Mouse (Mus musculus) frontal cortex, adult (tissue): ENCODE results near the gene Chd4.
"Not testable (repeated sequence)": the region's sequence is repeated elsewhere in the genome, so short reads cannot be mapped to it uniquely, and the experiment has no call there.

Source experiments
- ATAC-seq: cut with Nextera tagmentation; 2 replicates; pipeline ENCODE4 v1.9.2; 2017; ENCODE audit warnings: mild to moderate bottlenecking, moderate library complexity, mixed read lengths; ENCODE audit not compliant: low TSS enrichment

Chd4 gene

DNA sequence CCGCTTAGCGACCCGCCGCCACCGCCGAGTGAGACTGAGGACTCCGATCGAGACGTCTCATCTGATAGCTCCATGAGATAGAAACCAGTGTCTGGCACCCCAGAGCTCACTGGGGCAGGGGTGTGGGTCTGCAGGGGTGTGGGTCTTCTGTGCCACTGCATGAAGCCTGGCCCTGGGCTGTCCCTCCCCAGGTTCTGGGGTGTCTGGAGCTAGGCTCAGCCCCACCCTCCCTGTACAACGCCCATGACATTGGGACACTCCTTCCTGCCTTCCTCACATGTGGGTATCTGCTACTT lies 64.7 kb downstream of the Chd4 start:
- ATAC-seq: no peak

- peak; percentile 21; the same call in 1 of the 2 replicates for ATAC-seq
Observed at GRCm38 (mm10) chr6:125160854-125161760, 65.3 kb downstream of the Chd4 start.

- not testable (repeated sequence) for ATAC-seq
Observed at GRCm38 (mm10) chr6:125161971-125162370, 66.2 kb downstream of the Chd4 start.

- not testable (repeated sequence) for ATAC-seq
Observed at GRCm38 (mm10) chr6:125162615-125163305, 67.0 kb downstream of the Chd4 start.

- ATAC-seq: no peak
Observed at GRCm38 (mm10) chr6:125163801-125164657, 68.2 kb downstream of the Chd4 start.

DNA sequence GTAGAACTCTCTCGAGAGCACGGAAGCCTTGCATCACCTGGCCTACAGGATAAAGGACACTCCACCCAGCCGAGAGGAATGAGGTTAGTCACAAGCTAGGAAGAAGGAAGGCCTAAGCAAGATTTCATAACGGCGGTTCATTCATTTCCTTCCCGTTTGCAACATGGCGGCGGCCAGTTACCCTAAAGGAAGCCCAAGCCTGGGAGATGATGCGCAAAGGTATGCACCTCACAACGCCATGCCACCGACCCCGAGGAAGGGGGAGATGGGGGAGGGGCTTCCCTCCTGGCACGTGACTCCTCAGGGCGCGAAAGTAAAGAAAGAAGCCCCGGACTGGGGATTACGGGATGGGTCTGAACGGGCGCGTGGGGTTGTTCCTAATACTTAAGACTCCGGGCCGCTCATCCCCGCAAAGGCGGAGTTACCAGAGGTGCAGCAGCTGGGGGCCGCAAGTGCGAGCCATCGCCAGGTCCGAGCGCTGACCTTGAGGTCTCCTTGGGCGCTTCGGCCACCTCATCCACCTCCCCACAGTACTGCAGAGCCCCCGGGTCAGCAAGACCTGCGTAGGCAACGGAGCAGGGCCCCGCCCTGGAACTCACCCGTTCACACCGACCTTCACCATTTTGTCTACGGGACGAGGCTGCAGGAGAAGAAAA lies 69.0 kb downstream of the Chd4 start:
- no peak for ATAC-seq

DNA sequence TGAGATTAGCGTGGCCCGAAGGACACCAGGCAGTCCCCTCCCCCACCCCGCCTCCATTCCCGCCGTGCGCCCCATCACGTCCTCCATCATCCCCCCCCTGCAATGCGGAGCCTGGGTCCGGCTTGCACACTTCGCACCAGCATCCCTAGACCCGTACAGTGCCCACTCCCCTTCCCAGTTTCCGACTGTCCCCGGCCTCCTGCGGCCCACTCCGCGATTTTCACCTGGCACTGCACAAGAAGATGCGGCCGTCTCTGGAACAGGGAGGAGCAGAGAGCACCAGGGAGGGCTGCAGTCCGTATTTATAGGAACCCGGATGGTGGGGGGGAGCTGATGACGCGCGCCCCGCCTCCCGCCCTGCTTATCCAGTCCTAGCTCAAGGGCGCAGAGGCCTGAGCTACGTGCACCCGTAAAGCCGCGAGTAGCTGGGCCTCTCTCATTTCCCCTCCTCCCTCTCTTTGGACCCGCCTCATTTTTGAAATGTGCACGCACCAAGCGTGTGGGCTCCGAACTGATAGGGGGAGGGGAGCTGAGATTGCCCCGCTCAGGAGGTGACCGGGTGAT lies 69.6 kb downstream of the Chd4 start:
- peak; percentile 68 for ATAC-seq

GRCm38 (mm10) chr6:125166051-125166751 lies 70.4 kb downstream of the Chd4 start, which contains the start of gene Gapdh:
Gene Gapdh (minus strand): TSS chr6:125166467.
- ATAC-seq: peak; percentile 4

- 0 out of 2 replicates have a peak, but pooled peaks have one; percentile 15 for ATAC-seq
Observed at GRCm38 (mm10) chr6:125166861-125167650, 71.3 kb downstream of the Chd4 start.

GRCm38 (mm10) chr6:125168086-125168485 lies 72.3 kb downstream of the Chd4 start:
- 0 out of 2 replicates have a peak, but pooled peaks have one; percentile 10 for ATAC-seq

- ATAC-seq: no peak
Observed at GRCm38 (mm10) chr6:125170194-125170593, 74.4 kb downstream of the Chd4 start.

- ATAC-seq: no peak
Observed at GRCm38 (mm10) chr6:125172474-125172873, 76.7 kb downstream of the Chd4 start.

DNA sequence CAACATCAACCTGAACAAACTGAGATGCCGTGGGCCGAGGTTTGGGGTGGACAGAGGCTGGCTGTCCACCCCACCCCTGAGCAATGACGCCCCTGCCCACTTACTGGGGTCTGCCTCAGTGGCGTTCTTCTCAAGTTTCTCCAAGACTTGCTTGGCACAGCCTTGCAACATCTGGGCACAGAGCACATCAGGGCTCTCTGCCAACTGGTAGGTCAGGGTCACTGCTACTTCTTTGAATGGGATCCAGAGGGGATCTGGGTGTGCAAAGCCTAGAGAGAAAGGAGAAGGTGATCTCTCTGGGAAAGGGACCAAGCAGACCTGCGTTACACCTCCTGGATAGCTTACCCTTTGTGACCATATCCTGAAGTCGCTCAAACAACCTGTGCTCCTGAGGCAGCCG lies 77.5 kb downstream of the Chd4 start:
- no peak for ATAC-seq

GRCm38 (mm10) chr6:125175469-125175868 lies 79.7 kb downstream of the Chd4 start:
- ATAC-seq: no peak

DNA sequence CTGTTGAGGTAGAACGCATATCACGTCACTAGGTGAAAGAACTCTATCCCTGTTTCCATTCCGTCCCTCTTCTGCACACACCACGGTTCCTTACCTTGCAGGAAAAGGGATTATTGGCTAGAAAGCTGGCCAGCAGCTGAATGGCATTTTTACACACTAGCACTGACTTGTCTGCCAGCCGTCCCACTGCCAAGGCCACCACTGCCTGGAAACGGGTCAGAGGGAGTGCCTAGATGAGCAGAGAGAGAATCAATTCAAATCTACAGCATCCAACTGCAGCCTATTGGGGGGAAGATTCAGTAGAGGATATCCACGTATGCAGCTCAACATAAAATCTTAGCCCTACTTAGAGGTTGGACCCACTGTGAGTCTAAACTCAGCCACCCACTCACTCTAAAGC lies 83.8 kb downstream of the Chd4 start:
- no peak for ATAC-seq
